In genomic region chr2:121787767-121788166, GRCm38 (mm10) we compare ENCODE assay signal across 9 mouse cellular contexts. TPM values are rescaled to one million over a fixed set of nuclear protein-coding genes. Genes with fewer than 3 reads are reported as not detected.
A peak's percentile ranks its signal among the peaks of the same experiment; 100 is the strongest.
DNase-seq lines count a peak whose midpoint lies in the region; ATAC-seq and TF ChIP-seq lines count a peak whose summit lies in the region.
"Had no signal": no experiment of that assay in that cellular context is flagged by ENCODE, and none has a peak within 500 bp of the region (broad histone marks: within the 10 kb centered on the region; RNA-seq: fewer than 3 reads in every experiment).

No protein-coding gene starts in this region.

- TF ChIP-seq CTCF in lung, adult 2 months (IDR thresholded peaks at IDR 0.05; ENCODE audit: insufficient read depth, low read length) = no peak

- no peaks in the 10 kb centered on the region for H3K27me3 ChIP-seq in lung, embryonic 15.5 days
- H3K27me3 ChIP-seq in embryonic facial prominence, embryonic 15.5 days = no peaks in the 10 kb centered on the region
- H3K27me3 ChIP-seq: midbrain, embryonic 12.5 days had no signal

- no peaks in the 10 kb centered on the region for H3K9me3 ChIP-seq in lung, embryonic 15.5 days
- no peaks in the 10 kb centered on the region for H3K9me3 ChIP-seq in embryonic facial prominence, embryonic 15.5 days (replicated peaks)
- H3K9me3 ChIP-seq: midbrain, embryonic 12.5 days had no signal

- no peak for ATAC-seq in lung, embryonic 15.5 days (ENCODE audit: borderline replicate concordance, extremely low read depth, low FRiP score, low TSS enrichment)
- peak; percentile 70; the same call in 1 of the 2 replicates for ATAC-seq in embryonic facial prominence, embryonic 15.5 days (ENCODE audit: insufficient number of reproducible peaks, low FRiP score, low TSS enrichment, low read depth)

- no peak overlapping the region for H3K9ac ChIP-seq in lung, embryonic 15.5 days
- no peak overlapping the region for H3K9ac ChIP-seq in embryonic facial prominence, embryonic 15.5 days
- H3K9ac ChIP-seq: midbrain, embryonic 12.5 days had no signal

- no peak overlapping the region for H3K4me3 ChIP-seq in lung, embryonic 15.5 days
- H3K4me3 ChIP-seq in lung, adult 2 months (replicated peaks; ENCODE audit: extremely low read depth, low read depth, low read length) = no peak overlapping the region
- peak overlapping the region; percentile 15; the same call in 1 of the 2 replicates for H3K4me3 ChIP-seq in embryonic facial prominence, embryonic 15.5 days (replicated peaks)
- H3K4me3 ChIP-seq: midbrain, embryonic 12.5 days had no signal

- peaks cover 7% of the 10 kb centered on the region; the same call in 1 of the 2 replicates for H3K4me1 ChIP-seq in lung, embryonic 15.5 days
- peaks cover 2% of the 10 kb centered on the region; the same call in 1 of the 2 replicates for H3K4me1 ChIP-seq in lung, adult 2 months (ENCODE audit: control insufficient read depth, insufficient read depth, low read length)
- 0 out of 2 replicates have a peak, but pooled peaks cover 10% of the 10 kb centered on the region for H3K4me1 ChIP-seq in embryonic facial prominence, embryonic 15.5 days
- H3K4me1 ChIP-seq: midbrain, embryonic 12.5 days had no signal

- no peak for TF ChIP-seq POLR2A in lung, adult 2 months (IDR thresholded peaks at IDR 0.05; ENCODE audit: borderline replicate concordance, extremely low read depth, low read depth, low read length)

- no peak overlapping the region for H3K27ac ChIP-seq in lung, embryonic 15.5 days
- no peak overlapping the region for H3K27ac ChIP-seq in embryonic facial prominence, embryonic 15.5 days (replicated peaks)
- H3K27ac ChIP-seq: midbrain, embryonic 12.5 days had no signal

- no peak for DNase-seq in lung, adult 2 months
- DNase-seq in R1 (ENCODE audit: low read depth, low spot score) = peak; percentile 70
- DNase-seq in lung, postnatal 36 days = peak; percentile 26
- DNase-seq in layer of hippocampus, adult 9-10 months (ENCODE audit: low spot score) = no peak
- DNase-seq in adrenal gland, postnatal 10 days = no peak
- no peak for DNase-seq in thymus, postnatal 4 days

- H3K36me3 ChIP-seq in lung, embryonic 15.5 days = no peaks in the 10 kb centered on the region
- no peaks in the 10 kb centered on the region for H3K36me3 ChIP-seq in embryonic facial prominence, embryonic 15.5 days

- peak overlapping the region; percentile 47 for H3K4me2 ChIP-seq in lung, embryonic 15.5 days
- peak overlapping the region; percentile 34 for H3K4me2 ChIP-seq in embryonic facial prominence, embryonic 15.5 days (replicated peaks)
- H3K4me2 ChIP-seq: midbrain, embryonic 12.5 days had no signal

- 40% methylated on average over 13 of the region's 13 CpGs for WGBS in lung, embryonic 15.5 days
- WGBS in lung, adult 2 months = 30% methylated on average over 13 of the region's 13 CpGs
- WGBS in embryonic facial prominence, embryonic 15.5 days = 47% methylated on average over 13 of the region's 13 CpGs

RNA-seq across cellular contexts. Expression of gene Frmd5, which starts 19.1 kb away (rescaled TPM):
- 3.3 and 4.1 TPM in 2 replicates for polyA plus RNA-seq in lung, embryonic 15.5 days (2015; fragmentation: Nextera tagmentation; extraction: Ambion mirVana)
- polyA plus RNA-seq in lung, adult 2 months (2012; rRNA removed) = 5.3 and 6.4 TPM in 2 replicates
- 1.8 and 2.2 TPM in 2 replicates for polyA plus RNA-seq in embryonic facial prominence, embryonic 15.5 days (2015; fragmentation: Nextera tagmentation; extraction: Ambion mirVana)
- total RNA-seq in adrenal gland, postnatal 10 days (2021) = 10 to 100 TPM; 61.2 to 62.7 TPM

Comparison
In these comparisons a context has a peak if more than half of its experiments do, and no peak if none do; other contexts are left out.
1. DNase-seq: peak in R1 (single experiment) and lung, postnatal 36 days (single experiment); none in lung, adult 2 months (single experiment), layer of hippocampus, adult 9-10 months (single experiment), adrenal gland, postnatal 10 days (single experiment) and thymus, postnatal 4 days (single experiment).